Mouse (Mus musculus) CH12.LX (cell line): ENCODE data around the gene Luzp2. TPM values are rescaled to one million over a fixed set of nuclear protein-coding genes. Genes with fewer than 3 reads are reported as not detected.
"Not testable (repeated sequence)": the region's sequence is repeated elsewhere in the genome, so short reads cannot be mapped to it uniquely, and the experiment has no call there.

Experiments
- DNase-seq: peaks from one replicate; pipeline ENCODE4 v3.0.0-alpha.2; 2013; ENCODE audit errors: extremely low read depth
- H3K27ac ChIP-seq: 2 replicates; pipeline ENCODE4 v1.5.1; 2012; ENCODE audit warnings: low read depth, mild to moderate bottlenecking, control low read depth, moderate library complexity; ENCODE audit not compliant: insufficient read depth
- H3K27me3 ChIP-seq: replicated peaks from 2 replicates; pipeline ENCODE3; 2012; ENCODE audit warnings: inconsistent platforms
- H3K36me3 ChIP-seq, 2 experiments: replicated peaks in 1 of 2; 2 replicates each; pipeline versions ENCODE3 to v1.6.1; 2012; ENCODE audit warnings: inconsistent platforms in 1 of 2, low read length in 1 of 2, mild to moderate bottlenecking in 1 of 2, mixed read lengths in 1 of 2, moderate library complexity in 1 of 2; ENCODE audit not compliant: control insufficient read depth in 1 of 2, insufficient read depth in 1 of 2
- H3K4me1 ChIP-seq, 2 experiments: 2 replicates each; pipeline ENCODE4 v1.6.1; 2012; ENCODE audit warnings: inconsistent platforms in 1 of 2, moderate library complexity in 1 of 2; ENCODE audit not compliant: insufficient read depth in 2 of 2, control insufficient read depth in 1 of 2
- H3K4me2 ChIP-seq: 2 replicates; pipeline ENCODE4 v1.6.1; 2012; ENCODE audit warnings: low read depth, mild to moderate bottlenecking, control low read depth; ENCODE audit not compliant: poor library complexity, insufficient read depth, severe bottlenecking
- H3K4me3 ChIP-seq, 3 experiments: fragments of 150-350 bp in 1 of 3; sonication (generic) in 1 of 3; replicated peaks in 1 of 3; 2 replicates each; pipeline versions ENCODE3 to v1.5.1; 2011 to 2012; ENCODE audit warnings: low read depth in 2 of 3, low read length in 2 of 3, mild to moderate bottlenecking in 2 of 3, moderate library complexity in 2 of 3, control low read depth in 1 of 3, improper control_type of control experiment in 1 of 3, inconsistent platforms in 1 of 3, mixed read lengths in 1 of 3; ENCODE audit not compliant: poor library complexity in 1 of 3
- H3K79me2 ChIP-seq: replicated peaks from 2 replicates; pipeline ENCODE4 v1.6.1; 2012; ENCODE audit warnings: mild to moderate bottlenecking, moderate library complexity; ENCODE audit not compliant: control insufficient read depth, poor library complexity, insufficient read depth, severe bottlenecking; ENCODE audit errors: extremely low read depth
- H3K9ac ChIP-seq: 2 replicates; pipeline ENCODE4 v1.6.1; 2012; ENCODE audit warnings: low read depth, mild to moderate bottlenecking, control low read depth, moderate library complexity; ENCODE audit not compliant: insufficient read depth
- H3K9me3 ChIP-seq: replicated peaks from 2 replicates; pipeline ENCODE3; 2012; ENCODE audit warnings: low read length, inconsistent platforms, mixed read lengths
- BHLHE40 ChIP-seq: IDR thresholded peaks from 2 replicates; pipeline ENCODE4 v1.6.1; 2011; ENCODE audit warnings: mild to moderate bottlenecking, low read depth, low read length, improper control_type of control experiment
- CHD1 ChIP-seq: IDR thresholded peaks from 2 replicates; pipeline ENCODE4 v1.6.1; 2012; ENCODE audit warnings: low read depth, low read length, improper control_type of control experiment, inconsistent platforms
- CHD2 ChIP-seq: IDR thresholded peaks from 2 replicates; pipeline ENCODE4 v1.6.1; 2011; ENCODE audit warnings: low read length, improper control_type of control experiment
- CTCF ChIP-seq, 2 experiments: IDR thresholded peaks in 1 of 2; conservative IDR thresholded peaks in 1 of 2; 2 replicates each; pipeline ENCODE4 v1.5.1; 2011 to 2012; ENCODE audit warnings: low read depth in 2 of 2, low read length in 2 of 2, improper control_type of control experiment in 1 of 2, inconsistent platforms in 1 of 2, mild to moderate bottlenecking in 1 of 2, moderate library complexity in 1 of 2
- EP300 ChIP-seq: IDR thresholded peaks from 2 replicates; pipeline ENCODE4 v1.6.1; 2011; ENCODE audit warnings: low read length, improper control_type of control experiment
- JUND ChIP-seq: conservative IDR thresholded peaks from 2 replicates; pipeline ENCODE4 v1.6.1; 2011; ENCODE audit warnings: low read depth, low read length, improper control_type of control experiment
- KAT2A ChIP-seq: IDR thresholded peaks from 2 replicates; pipeline ENCODE4 v1.6.1; 2012; ENCODE audit warnings: low read length, improper control_type of control experiment, inconsistent platforms; ENCODE audit not compliant: insufficient replicate concordance
- NELFE ChIP-seq: IDR thresholded peaks from 2 replicates; pipeline ENCODE4 v1.6.1; 2011; ENCODE audit warnings: low read depth, low read length, improper control_type of control experiment
- PAX5 ChIP-seq: IDR thresholded peaks from 2 replicates; pipeline ENCODE4 v1.6.1; 2012; ENCODE audit warnings: low read length, inconsistent platforms, mixed read lengths
- POLR2A ChIP-seq: IDR thresholded peaks from 2 replicates; pipeline ENCODE4 v1.6.1; 2011; ENCODE audit warnings: low read depth, mild to moderate bottlenecking, improper control_type of control experiment, low read length
- RAD21 ChIP-seq: IDR thresholded peaks from 2 replicates; pipeline ENCODE4 v1.6.1; 2011; ENCODE audit warnings: low read depth, mild to moderate bottlenecking, low read length, improper control_type of control experiment, moderate library complexity
- SIN3A ChIP-seq: IDR thresholded peaks from 2 replicates; pipeline ENCODE4 v1.6.1; 2012; ENCODE audit warnings: low read length, improper control_type of control experiment, inconsistent platforms
- SMC3 ChIP-seq: IDR thresholded peaks from 2 replicates; pipeline ENCODE4 v1.6.1; 2011; ENCODE audit warnings: low read depth, low read length, improper control_type of control experiment
- TCF12 ChIP-seq: IDR thresholded peaks from 2 replicates; pipeline ENCODE4 v1.6.1; 2014; ENCODE audit warnings: low read depth, mild to moderate bottlenecking, inconsistent platforms, low read length, improper control_type of control experiment
- UBTF ChIP-seq: IDR thresholded peaks from 2 replicates; pipeline ENCODE4 v1.6.1; 2012; ENCODE audit warnings: low read depth, mild to moderate bottlenecking, inconsistent platforms, low read length, improper control_type of control experiment, moderate library complexity
- USF1 ChIP-seq: IDR thresholded peaks from 2 replicates; pipeline ENCODE4 v1.6.1; 2014; ENCODE audit warnings: low read depth, mild to moderate bottlenecking, inconsistent platforms, low read length, improper control_type of control experiment
- ZC3H11A ChIP-seq: IDR thresholded peaks from 2 replicates; pipeline ENCODE4 v1.6.1; 2012; ENCODE audit warnings: low read depth, mild to moderate bottlenecking, inconsistent platforms, low read length, improper control_type of control experiment
- ZKSCAN1 ChIP-seq: IDR thresholded peaks from 2 replicates; pipeline ENCODE4 v1.6.1; 2012; ENCODE audit warnings: low read depth, inconsistent platforms, low read length, improper control_type of control experiment, borderline replicate concordance
- dilution Hi-C: fragments of 300-500 bp; cut with MboI; formaldehyde crosslinking; loops from 2 replicates; pipeline ENCODE4 v1.14.3; 2020; ENCODE audit warnings: low sequenced_read_pairs; ENCODE audit not compliant: extremely low pct_unique_long_range_greater_than_20kb, extremely low pct_ligation_motif_present
- in situ Hi-C: fragments of 300-500 bp; cut with MboI; formaldehyde crosslinking; loops from 3 replicates; pipeline ENCODE4 v1.14.3; 2019; ENCODE audit warnings: low sequenced_read_pairs, low pct_ligation_motif_present, low pct_unique_long_range_greater_than_20kb, mixed read lengths
- polyA plus RNA-seq: library from polyadenylated mRNA; unstranded; fragments of >175 nt; gene quantifications from 2 replicates; pipeline ENCODE4 v1.2.1, GENCODE M21; 2012; ENCODE audit warnings: low read depth; ENCODE audit not compliant: insufficient read length
- total RNA-seq, 2 experiments: library from RNA; depleted of rRNA; stranded (reverse); fragments of 300-350 nt in 1 of 2; fragments of >200 nt in 1 of 2; gene quantifications; 2 replicates each; pipeline ENCODE4 v1.2.3; 2012 to 2014

Luzp2 gene
- total and polyA plus RNA-seq, 3 experiments = not detected

GRCm38 (mm10) chr7:55009173-55009771 lies 174.0 kb downstream of the Luzp2 start:
- H3K4me2 ChIP-seq = no peak overlapping the region
- no peaks in the 10 kb centered on the region for H3K36me3 ChIP-seq
- no peak for DNase-seq
- H3K27me3 ChIP-seq = no peaks in the 10 kb centered on the region
- TF ChIP-seq KAT2A (no peak), SIN3A (no peak), NELFE (no peak), TCF12 (no peak), SMC3 (no peak), UBTF (no peak)
- TF ChIP-seq, all 38 proteins: peak for 0
- dilution Hi-C loops (no loop called here), in situ Hi-C loops (no loop called here)
- Histone ChIP-seq H3K79me2 (no peaks in the 10 kb centered on the region), H3K4me1 (no peaks in the 10 kb centered on the region), H3K9me3 (peaks cover 11% of the 10 kb centered on the region), H3K27ac (no peak overlapping the region), H3K9ac (no peak overlapping the region), H3K4me3 (no peak overlapping the region)

- H3K9ac ChIP-seq, H3K9me3 ChIP-seq, H3K79me2 ChIP-seq, H3K4me3 ChIP-seq, DNase-seq, in situ Hi-C loops, dilution Hi-C loops, H3K27me3 ChIP-seq, H3K4me2 ChIP-seq, H3K36me3 ChIP-seq, H3K27ac ChIP-seq, H3K4me1 ChIP-seq: not testable (repeated sequence)
Observed at GRCm38 (mm10) chr7:55133850-55134249, 298.6 kb downstream of the Luzp2 start.

- DNase-seq = no peak
- Histone ChIP-seq H3K4me2 (no peak overlapping the region), H3K27ac (no peak overlapping the region), H3K9me3 (no peaks in the 10 kb centered on the region), H3K36me3 (no peaks in the 10 kb centered on the region), H3K79me2 (no peaks in the 10 kb centered on the region), H3K4me1 (no peaks in the 10 kb centered on the region), H3K9ac (no peak overlapping the region), H3K27me3 (peaks cover 9% of the 10 kb centered on the region), H3K4me3 (no peak overlapping the region)
- in situ Hi-C loops (no loop called here), dilution Hi-C loops (no loop called here)
- TF ChIP-seq JUND (no peak), SMC3 (no peak), CTCF (conservative IDR thresholded peaks at IDR 0.05 in 1 of 2, IDR thresholded peaks at IDR 0.05 in 1 of 2; ENCODE audit: low read depth in 2 of 2, low read length in 2 of 2) (no peak), CHD2 (no peak), ZKSCAN1 (no peak), ZC3H11A (no peak), TCF12 (no peak), EP300 (no peak), RAD21 (no peak), BHLHE40 (no peak), POLR2A (no peak), CHD1 (no peak), USF1 (no peak), PAX5 (no peak)
Observed at GRCm38 (mm10) chr7:55188927-55189326, 353.6 kb downstream of the Luzp2 start.
